8 mouse cellular contexts compared by ENCODE assay signal in genomic region chr1:64616076-64616475, GRCm38 (mm10). TPM values are rescaled to one million over a fixed set of nuclear protein-coding genes. Genes with fewer than 3 reads are reported as not detected.
DNase-seq lines count a peak whose midpoint lies in the region; ATAC-seq lines count a peak whose summit lies in the region.

No protein-coding gene starts in this region.

- peaks cover 18% of the 10 kb centered on the region for H3K4me1 ChIP-seq in forebrain, embryonic 15.5 days
- H3K4me1 ChIP-seq in liver, embryonic 13.5 days (replicated peaks) = peaks cover 30% of the 10 kb centered on the region

- no peaks in the 10 kb centered on the region for H3K27me3 ChIP-seq in forebrain, embryonic 15.5 days
- no peaks in the 10 kb centered on the region for H3K27me3 ChIP-seq in liver, embryonic 13.5 days

- H3K9ac ChIP-seq in forebrain, embryonic 15.5 days (replicated peaks) = peak overlapping the region; percentile 98; the same call in 1 of the 2 replicates
- peak overlapping the region; percentile 93 for H3K9ac ChIP-seq in liver, embryonic 13.5 days

- DNase-seq in embryo, embryonic 11 days = peak; percentile 15
- DNase-seq in embryo, embryonic 10 days (ENCODE audit: low spot score) = no peak
- DNase-seq in 3T3-L1 (ENCODE audit: low read depth, low spot score) = peak; percentile 56
- no peak for DNase-seq in liver, embryonic 13.5 days
- DNase-seq in kidney, adult 8-10 months = no peak
- DNase-seq in frontal cortex, postnatal 10 days (ENCODE audit: low spot score in 2 of 2) = no peak

- peak overlapping the region; percentile 76 for H3K4me2 ChIP-seq in forebrain, embryonic 15.5 days (replicated peaks)
- H3K4me2 ChIP-seq in liver, embryonic 13.5 days = peak overlapping the region; percentile 95

- peak overlapping the region; percentile 84 for H3K4me3 ChIP-seq in forebrain, embryonic 15.5 days
- H3K4me3 ChIP-seq in liver, embryonic 13.5 days (replicated peaks) = peak overlapping the region; percentile 84

- no peak for ATAC-seq in forebrain, embryonic 15.5 days (replicated peaks)
- ATAC-seq in liver, embryonic 13.5 days (ENCODE audit: low read depth) = no peak
- no peak for ATAC-seq in activated CD4-positive, CD25-positive, alpha-beta regulatory T cell, adult 4 months

- 0 out of 2 replicates have a peak overlapping the region, but pooled peaks have one; percentile 92 for H3K27ac ChIP-seq in forebrain, embryonic 15.5 days (replicated peaks)
- H3K27ac ChIP-seq in liver, embryonic 13.5 days = peak overlapping the region; percentile 96; the same call in 1 of the 2 replicates

- H3K9me3 ChIP-seq in forebrain, embryonic 15.5 days = no peaks in the 10 kb centered on the region
- H3K9me3 ChIP-seq in liver, embryonic 13.5 days (replicated peaks) = no peaks in the 10 kb centered on the region

- H3K36me3 ChIP-seq in forebrain, embryonic 15.5 days = no peaks in the 10 kb centered on the region; the same call in 1 of the 2 replicates
- 0 out of 2 replicates have a peak, but pooled peaks cover 15% of the 10 kb centered on the region for H3K36me3 ChIP-seq in liver, embryonic 13.5 days

- 69% methylated on average over 6 of the region's 6 CpGs for WGBS in forebrain, embryonic 15.5 days
- WGBS in liver, embryonic 13.5 days (ENCODE audit: insufficient replicate concordance) = 77% methylated on average over 6 of the region's 6 CpGs

RNA-seq across cellular contexts. Expression of gene Mettl21a, which starts 1.0 kb away (rescaled TPM):
- polyA plus RNA-seq in forebrain, embryonic 15.5 days (2015; fragmentation: Nextera tagmentation; extraction: Ambion mirVana) = 20.5 and 21.7 TPM in 2 replicates
- 7.8 and 8.2 TPM in 2 replicates for polyA plus RNA-seq in liver, embryonic 13.5 days (2015; fragmentation: Nextera tagmentation; extraction: Ambion mirVana)
- 10 to 100 TPM; 28.2 to 34.9 TPM for polyA plus RNA-seq in activated CD4-positive, CD25-positive, alpha-beta regulatory T cell, adult 4 months (2017; shearing (Covaris generic))

Comparison
In these comparisons a context has a peak if more than half of its experiments do, and no peak if none do; other contexts are left out.
1. DNase-seq: peak in embryo, embryonic 11 days (single experiment) and 3T3-L1 (single experiment); none in embryo, embryonic 10 days (single experiment), liver, embryonic 13.5 days (single experiment), kidney, adult 8-10 months (0 of 2) and frontal cortex, postnatal 10 days (0 of 2).